Mouse (Mus musculus) lung, adult 2 months (tissue): ENCODE results near the gene Pitpnb. TPM values are rescaled to one million over a fixed set of nuclear protein-coding genes. Genes with fewer than 3 reads are reported as not detected.

ENCODE experiments used
- DNase-seq: peaks from one replicate; pipeline ENCODE4 v3.0.0; 2022
- H3K4me1 ChIP-seq: fragments of 200-500 bp; 2 replicates; pipeline ENCODE4 v1.6.1; 2011; ENCODE audit warnings: low read length; ENCODE audit not compliant: control insufficient read depth, insufficient read depth
- H3K4me3 ChIP-seq: fragments of 200-500 bp; replicated peaks from 2 replicates; pipeline ENCODE3; 2011; ENCODE audit warnings: low read depth, mild to moderate bottlenecking, control low read depth, low read length; ENCODE audit errors: extremely low read depth
- CTCF ChIP-seq: fragments of 200-500 bp; IDR thresholded peaks from 2 replicates; pipeline ENCODE4 v1.5.1; 2011; ENCODE audit warnings: mild to moderate bottlenecking, low read length, control low read depth; ENCODE audit not compliant: insufficient read depth
- POLR2A ChIP-seq: fragments of 200-500 bp; IDR thresholded peaks from 2 replicates; pipeline ENCODE4 v1.6.1; 2011; ENCODE audit warnings: low read depth, mild to moderate bottlenecking, control low read depth, low read length, borderline replicate concordance; ENCODE audit errors: extremely low read depth
- WGBS: fragments of 180-500 bp; shearing (Covaris S2); methylation state at CpG from one replicate; pipeline ENCODE4 v1.1.7; 2018; 5-methylcytosine and 5-hydroxymethylcytosine counted together
- polyA plus RNA-seq: library from polyadenylated mRNA; depleted of rRNA; stranded (reverse); fragments of >200 nt; gene quantifications from 2 replicates; pipeline ENCODE4 v1.2.3, GENCODE M21; 2012

Pitpnb gene
- polyA plus RNA-seq, 1 experiment = 53.9 TPM

DNA sequence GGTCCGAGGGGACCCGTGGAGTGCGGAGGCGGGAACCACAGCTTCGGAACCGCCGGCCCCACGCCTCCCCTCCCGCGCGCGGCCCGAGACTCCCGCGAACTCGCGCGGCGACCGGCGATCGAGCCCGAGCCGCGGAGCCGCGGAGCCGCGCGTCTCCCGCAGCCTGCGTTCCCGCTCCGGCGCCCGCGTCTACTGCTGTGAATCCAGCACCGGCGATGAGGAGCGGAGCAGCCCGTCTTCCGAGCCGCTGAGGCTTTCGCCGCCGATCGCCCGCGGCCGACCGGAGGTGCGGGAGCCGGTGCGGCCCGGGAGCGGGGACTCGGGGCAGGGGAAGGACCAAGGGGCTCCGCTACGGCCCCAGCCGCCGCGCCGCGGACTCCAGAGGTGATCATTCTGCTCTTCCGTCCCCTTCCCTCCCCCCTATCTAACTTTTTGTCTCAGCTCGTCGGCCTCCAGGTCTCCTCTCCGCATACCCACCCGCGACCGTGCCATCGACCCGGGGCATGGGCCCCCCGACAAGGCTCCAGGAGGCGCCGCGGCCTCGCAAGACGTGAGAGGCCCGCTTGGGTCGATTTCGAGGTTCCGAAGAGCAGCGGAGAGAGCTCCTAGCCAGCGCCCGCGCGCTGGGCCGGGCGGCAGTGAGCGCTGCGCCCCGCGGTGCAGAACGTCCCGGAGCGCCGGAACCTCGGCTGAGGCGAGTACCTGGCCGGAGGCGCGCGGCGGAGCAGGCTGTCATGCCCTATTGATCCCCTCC, 87.0 kb downstream of the Pitpnb start:
- DNase-seq = peak; percentile 34
- H3K4me3 ChIP-seq = peak overlapping the region; percentile 75
- WGBS = under 1% methylated on average over 105 of the region's 105 CpGs
- H3K4me1 ChIP-seq = 0 out of 2 replicates have a peak, but pooled peaks cover 2% of the 10 kb centered on the region
- TF ChIP-seq POLR2A = no peak
- TF ChIP-seq CTCF = no peak

- H3K4me3 ChIP-seq = peak overlapping the region; percentile 75
- 0 out of 2 replicates have a peak, but pooled peaks cover 2% of the 10 kb centered on the region for H3K4me1 ChIP-seq
- 20% methylated on average over 63 of the region's 63 CpGs for WGBS
- no peak for TF ChIP-seq CTCF
- no peak for TF ChIP-seq POLR2A
- no peak for DNase-seq
Observed at GRCm38 (mm10) chr5:111418202-111419120, 87.9 kb downstream of the Pitpnb start.

DNA sequence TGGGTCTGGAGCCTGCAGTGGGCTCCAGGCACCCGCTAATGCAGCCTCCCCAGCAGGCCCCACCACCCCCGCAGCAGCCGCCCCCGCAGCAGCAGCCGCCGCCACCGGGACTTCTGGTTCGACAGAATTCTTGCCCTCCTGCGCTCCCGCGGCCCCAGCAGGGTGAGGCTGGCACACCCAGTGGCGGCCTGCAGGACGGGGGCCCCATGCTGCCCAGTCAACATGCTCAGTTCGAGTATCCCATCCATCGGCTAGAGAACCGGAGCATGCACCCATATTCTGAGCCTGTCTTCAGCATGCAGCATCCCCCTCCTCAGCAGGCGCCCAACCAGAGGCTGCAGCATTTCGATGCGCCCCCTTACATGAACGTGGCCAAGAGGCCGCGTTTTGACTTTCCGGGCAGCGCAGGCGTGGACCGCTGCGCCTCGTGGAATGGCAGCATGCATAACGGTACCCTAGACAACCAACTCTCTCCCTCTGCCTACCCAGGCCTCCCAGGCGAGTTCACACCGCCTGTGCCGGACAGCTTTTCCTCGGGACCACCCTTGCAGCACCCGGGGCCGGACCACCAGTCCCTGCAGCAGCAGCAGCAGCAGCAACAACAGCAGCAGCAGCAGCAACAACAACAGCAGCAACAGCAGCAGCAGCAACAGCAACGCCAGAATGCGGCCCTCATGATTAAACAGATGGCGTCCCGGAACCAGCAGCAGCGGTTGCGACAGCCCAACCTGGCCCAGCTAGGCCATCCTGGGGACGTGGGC, 88.7 kb downstream of the Pitpnb start:
- TF ChIP-seq POLR2A (no peak), CTCF (no peak)
- no peak overlapping the region for H3K4me3 ChIP-seq
- no peak for DNase-seq
- 0 out of 2 replicates have a peak, but pooled peaks cover 2% of the 10 kb centered on the region for H3K4me1 ChIP-seq
- 63% methylated on average over 42 of the region's 42 CpGs for WGBS

- TF ChIP-seq POLR2A (no peak), CTCF (no peak)
- Histone ChIP-seq H3K4me3 (no peak overlapping the region), H3K4me1 (0 out of 2 replicates have a peak, but pooled peaks cover 2% of the 10 kb centered on the region)
- 46% methylated on average over 56 of the region's 56 CpGs for WGBS
- no peak for DNase-seq
Observed at GRCm38 (mm10) chr5:111420011-111420691, 89.6 kb downstream of the Pitpnb start.

DNA sequence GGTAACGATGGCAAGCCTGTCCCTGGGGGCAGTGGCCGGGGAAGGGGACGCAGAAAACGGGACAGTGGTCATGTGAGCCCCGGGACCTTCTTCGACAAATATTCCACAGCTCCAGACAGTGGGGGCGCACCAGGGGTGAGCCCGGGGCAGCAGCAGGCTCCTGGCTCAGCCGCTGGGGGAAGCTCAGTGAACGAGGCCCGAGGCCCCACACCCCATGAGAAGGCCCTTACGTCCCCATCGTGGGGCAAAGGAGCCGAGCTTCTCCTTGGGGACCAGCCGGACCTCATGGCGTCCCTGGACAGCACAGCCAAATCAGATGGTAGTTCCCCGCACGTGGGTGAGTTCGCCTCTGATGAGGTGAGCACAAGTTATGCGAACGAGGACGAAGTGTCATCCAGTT, 90.3 kb downstream of the Pitpnb start:
- no peak overlapping the region for H3K4me3 ChIP-seq
- WGBS = 84% methylated on average over 22 of the region's 22 CpGs
- TF ChIP-seq POLR2A (no peak), CTCF (no peak)
- DNase-seq = no peak
- 0 out of 2 replicates have a peak, but pooled peaks cover 2% of the 10 kb centered on the region for H3K4me1 ChIP-seq

DNA sequence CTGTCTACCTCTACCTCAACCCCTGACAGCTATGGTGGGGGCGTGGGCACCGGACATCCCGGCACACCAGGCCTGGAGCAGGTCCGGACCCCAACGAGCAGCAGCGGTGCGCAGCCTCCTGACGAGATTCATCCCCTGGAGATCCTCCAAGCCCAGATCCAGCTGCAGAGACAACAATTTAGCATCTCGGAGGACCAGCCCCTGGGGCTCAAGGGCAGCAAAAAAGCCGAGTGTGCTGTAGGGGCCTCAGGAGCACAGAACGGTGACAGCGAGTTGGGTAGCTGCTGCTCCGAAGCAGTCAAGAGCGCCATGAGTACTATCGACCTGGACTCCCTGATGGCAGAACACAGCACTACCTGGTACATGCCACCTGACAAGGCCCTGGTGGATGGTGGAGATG, 90.9 kb downstream of the Pitpnb start:
- 86% methylated on average over 15 of the region's 15 CpGs for WGBS
- no peak overlapping the region for H3K4me3 ChIP-seq
- DNase-seq = no peak
- H3K4me1 ChIP-seq = 0 out of 2 replicates have a peak, but pooled peaks cover 2% of the 10 kb centered on the region
- TF ChIP-seq POLR2A = no peak
- TF ChIP-seq CTCF = no peak

DNA sequence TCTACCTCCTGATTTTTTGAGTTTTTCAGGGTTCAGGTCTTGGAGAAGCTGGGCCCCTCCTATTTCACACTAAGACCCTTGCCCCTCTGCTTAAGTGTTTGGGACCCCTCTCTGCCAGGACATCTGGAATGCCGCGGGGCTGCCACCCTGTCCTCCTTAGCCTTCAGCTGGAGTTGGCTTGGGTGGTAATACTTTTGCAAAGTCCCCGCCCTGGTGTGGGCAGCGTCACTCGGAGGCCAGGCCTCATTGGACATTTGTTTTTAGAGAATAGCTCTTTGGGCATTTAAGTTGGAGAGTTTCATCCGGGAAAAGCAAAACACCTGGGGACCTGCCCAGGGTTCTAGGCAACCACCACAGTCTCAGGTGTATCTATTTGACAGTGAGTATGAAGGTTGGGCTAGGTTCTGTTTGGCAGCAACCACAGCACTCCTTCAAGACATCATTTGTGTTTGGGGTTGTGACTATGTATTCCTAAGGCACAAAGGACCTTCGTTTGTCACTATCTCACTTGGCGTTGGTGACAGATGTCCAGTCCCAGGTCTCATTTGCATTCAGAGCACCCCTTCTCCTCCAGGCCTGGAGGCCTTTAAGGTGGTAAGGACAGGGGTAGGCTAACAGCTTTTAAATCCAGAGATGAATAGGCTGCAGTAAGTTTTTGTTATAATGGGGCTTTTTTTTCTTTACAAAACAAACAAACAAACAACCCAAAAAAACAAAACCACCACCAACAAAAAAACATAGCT, 91.7 kb downstream of the Pitpnb start:
- H3K4me1 ChIP-seq = 0 out of 2 replicates have a peak, but pooled peaks cover 2% of the 10 kb centered on the region
- WGBS = 67% methylated on average over 8 of the region's 8 CpGs
- TF ChIP-seq CTCF (no peak), POLR2A (no peak)
- DNase-seq = no peak
- H3K4me3 ChIP-seq = no peak overlapping the region

- no peak for DNase-seq
- TF ChIP-seq POLR2A (no peak), CTCF (no peak)
- WGBS = 85% methylated on average over 10 of the region's 10 CpGs
- H3K4me3 ChIP-seq = no peak overlapping the region
- 0 out of 2 replicates have a peak, but pooled peaks cover 2% of the 10 kb centered on the region for H3K4me1 ChIP-seq
Observed at GRCm38 (mm10) chr5:111423011-111423410, 92.4 kb downstream of the Pitpnb start.

DNA sequence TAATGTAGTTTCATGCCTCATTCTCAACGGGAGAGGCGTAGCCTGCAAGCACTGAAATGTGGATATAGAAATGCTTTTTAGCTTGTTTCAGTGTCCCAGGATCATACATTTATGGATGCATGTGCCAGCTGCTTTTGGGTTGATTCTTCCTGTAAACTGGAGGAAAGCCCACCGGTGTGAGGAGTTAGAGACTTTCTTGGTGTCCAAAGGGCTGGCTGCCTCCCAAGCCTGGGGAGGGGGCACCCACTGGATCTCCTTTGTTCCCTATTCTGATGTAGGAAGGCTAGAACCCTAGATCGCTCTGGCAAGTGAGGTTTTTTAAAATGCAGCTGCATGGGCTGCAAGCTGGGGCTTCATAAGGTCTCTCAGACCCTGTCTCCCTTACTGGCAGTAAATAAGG, 93.1 kb downstream of the Pitpnb start:
- no peak for TF ChIP-seq POLR2A
- TF ChIP-seq CTCF = no peak
- no peaks in the 10 kb centered on the region for H3K4me1 ChIP-seq
- no peak for DNase-seq
- H3K4me3 ChIP-seq = no peak overlapping the region
- WGBS = 85% methylated on average over 4 of the region's 4 CpGs
